Mouse (Mus musculus) myocyte (in vitro differentiated cells): ENCODE measurements around the gene Zbtb38.

Experiments
- CEBPB ChIP-seq: IDR thresholded peaks from 2 replicates; pipeline ENCODE4 v1.6.1; 2011; ENCODE audit warnings: mild to moderate bottlenecking, moderate library complexity; ENCODE audit not compliant: poor library complexity, insufficient read depth, severe bottlenecking
- E2F4 ChIP-seq: IDR thresholded peaks from one replicate; pipeline ENCODE4 v1.6.1; 2011; ENCODE audit warnings: mild to moderate bottlenecking, control low read depth, moderate library complexity; ENCODE audit not compliant: insufficient read depth
- MAX ChIP-seq: IDR thresholded peaks from one replicate; pipeline ENCODE4 v1.6.1; 2011; ENCODE audit warnings: low read depth, mild to moderate bottlenecking, control low read depth
- POLR2A ChIP-seq: IDR thresholded peaks from one replicate; pipeline ENCODE4 v1.6.1; 2011; ENCODE audit warnings: low read depth, mild to moderate bottlenecking, control low read depth, moderate library complexity; ENCODE audit not compliant: insufficient read length
- POLR2AphosphoS2 ChIP-seq: IDR thresholded peaks from one replicate; pipeline ENCODE4 v1.6.1; 2011; ENCODE audit warnings: low read depth, control low read depth; ENCODE audit not compliant: insufficient read length
- SRF ChIP-seq: IDR thresholded peaks from one replicate; pipeline ENCODE4 v1.6.1; 2011; ENCODE audit warnings: low read depth; ENCODE audit not compliant: control insufficient read depth, insufficient read length
- TCF12 ChIP-seq: IDR thresholded peaks from one replicate; pipeline ENCODE4 v1.6.1; 2011; ENCODE audit warnings: mild to moderate bottlenecking, control low read depth; ENCODE audit not compliant: poor library complexity, insufficient read depth, severe bottlenecking
- TCF3 ChIP-seq: IDR thresholded peaks from one replicate; pipeline ENCODE4 v1.6.1; 2011; ENCODE audit warnings: low read depth, control low read depth; ENCODE audit not compliant: insufficient read length
- USF1 ChIP-seq: IDR thresholded peaks from one replicate; pipeline ENCODE4 v1.6.1; 2011; ENCODE audit warnings: low read depth, mild to moderate bottlenecking, control low read depth, moderate library complexity

DNA sequence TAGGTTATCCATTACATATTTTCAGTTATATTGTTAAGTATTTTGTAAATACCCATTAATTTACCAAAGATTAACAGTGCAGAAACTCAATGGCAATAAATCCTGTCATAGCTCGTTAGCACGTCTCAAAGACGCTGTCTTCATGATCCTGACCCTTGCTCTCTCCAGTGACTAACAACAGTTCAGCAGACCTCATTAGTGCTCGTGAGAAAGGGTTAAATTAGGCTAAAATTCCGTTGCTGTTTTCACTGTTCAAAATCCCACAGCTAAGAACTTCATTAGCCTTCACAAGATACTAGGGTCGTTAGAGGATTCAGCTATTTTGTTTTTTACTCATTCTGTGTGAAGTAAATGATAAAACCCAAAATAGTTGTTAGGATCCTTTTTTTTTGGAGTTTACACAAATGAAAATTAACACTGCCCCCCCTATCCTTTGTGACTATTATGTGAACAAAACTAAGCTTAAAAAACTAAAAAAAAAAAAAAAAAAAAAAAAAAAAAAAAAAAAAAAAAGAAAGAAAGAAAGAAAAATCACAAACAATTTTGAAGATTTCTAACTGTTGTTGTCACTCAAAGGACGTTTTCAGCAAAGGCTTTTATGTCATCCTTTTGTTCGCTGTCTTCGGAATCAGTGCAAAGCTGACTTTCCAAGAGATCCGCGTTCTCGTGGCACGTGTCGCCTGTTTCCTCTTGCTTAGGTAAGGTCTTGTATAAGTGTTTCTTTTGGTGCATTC is 67.6 kb downstream of the Zbtb38 start:
- TF ChIP-seq POLR2A = no peak
- TF ChIP-seq USF1 = no peak
- TF ChIP-seq POLR2AphosphoS2 = no peak
- no peak for TF ChIP-seq SRF
- no peak for TF ChIP-seq TCF3
- no peak for TF ChIP-seq MAX
- TF ChIP-seq TCF12 = no peak
- TF ChIP-seq E2F4 = no peak
- TF ChIP-seq CEBPB = no peak
